Mouse (Mus musculus): ENCODE data around the gene Cadm4.
A peak's percentile ranks its signal among the peaks of the same experiment; 100 is the strongest.

Cadm4 gene

DNA sequence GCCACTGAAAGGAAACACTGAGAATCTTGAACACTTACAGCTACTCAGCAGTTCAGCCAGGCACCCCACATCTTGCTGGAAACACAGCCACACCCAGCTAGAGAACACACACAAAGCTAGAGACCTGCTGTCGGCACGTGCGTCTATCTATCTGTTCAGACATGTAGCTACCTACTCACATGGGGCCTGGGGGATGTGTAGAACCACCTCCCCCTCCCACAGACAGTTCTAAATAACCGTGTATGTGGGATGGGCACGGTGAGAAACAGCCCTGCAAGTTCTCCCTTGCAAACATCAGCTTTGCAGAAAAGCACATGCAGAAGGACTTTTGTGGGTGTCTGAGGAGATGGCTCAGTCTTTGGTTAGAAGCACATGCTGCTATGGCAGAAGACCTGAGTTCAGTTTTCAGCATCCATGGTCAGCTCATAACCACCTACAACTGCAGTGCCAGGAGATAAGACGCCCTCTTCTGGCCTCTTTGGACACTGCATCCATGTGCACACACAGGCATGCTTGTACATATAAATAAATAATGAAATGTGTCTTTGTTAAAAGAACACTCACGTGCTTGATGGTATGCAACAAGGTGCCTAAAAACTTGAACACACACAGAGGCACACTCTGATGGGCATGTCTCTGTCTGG is 35.0 kb upstream of the Cadm4 start:
- Histone ChIP-seq H3K9me3 (ENCODE audit: low read length) (peaks cover 11% of the 10 kb centered on the region; the same call in 1 of the 2 replicates), H3K36me3 (ENCODE audit: insufficient read depth, low read length) (no peaks in the 10 kb centered on the region), H3K4me1 (replicated peaks; ENCODE audit: low read depth, low read length) (peaks cover 48% of the 10 kb centered on the region), H3K4me3 (replicated peaks; ENCODE audit: low read length) (no peak overlapping the region), H3K27me3 (ENCODE audit: insufficient read depth, low read length) (peaks cover 29% of the 10 kb centered on the region)
- no peak for TF ChIP-seq NANOG (IDR thresholded peaks at IDR 0.05; ENCODE audit: borderline replicate concordance, low read length)
- no peak for TF ChIP-seq POU5F1 (IDR thresholded peaks at IDR 0.05; ENCODE audit: borderline replicate concordance, low read length)
- peak; percentile 32 for TF ChIP-seq CTCF (conservative IDR thresholded peaks at IDR 0.05; ENCODE audit: low read length)

DNA sequence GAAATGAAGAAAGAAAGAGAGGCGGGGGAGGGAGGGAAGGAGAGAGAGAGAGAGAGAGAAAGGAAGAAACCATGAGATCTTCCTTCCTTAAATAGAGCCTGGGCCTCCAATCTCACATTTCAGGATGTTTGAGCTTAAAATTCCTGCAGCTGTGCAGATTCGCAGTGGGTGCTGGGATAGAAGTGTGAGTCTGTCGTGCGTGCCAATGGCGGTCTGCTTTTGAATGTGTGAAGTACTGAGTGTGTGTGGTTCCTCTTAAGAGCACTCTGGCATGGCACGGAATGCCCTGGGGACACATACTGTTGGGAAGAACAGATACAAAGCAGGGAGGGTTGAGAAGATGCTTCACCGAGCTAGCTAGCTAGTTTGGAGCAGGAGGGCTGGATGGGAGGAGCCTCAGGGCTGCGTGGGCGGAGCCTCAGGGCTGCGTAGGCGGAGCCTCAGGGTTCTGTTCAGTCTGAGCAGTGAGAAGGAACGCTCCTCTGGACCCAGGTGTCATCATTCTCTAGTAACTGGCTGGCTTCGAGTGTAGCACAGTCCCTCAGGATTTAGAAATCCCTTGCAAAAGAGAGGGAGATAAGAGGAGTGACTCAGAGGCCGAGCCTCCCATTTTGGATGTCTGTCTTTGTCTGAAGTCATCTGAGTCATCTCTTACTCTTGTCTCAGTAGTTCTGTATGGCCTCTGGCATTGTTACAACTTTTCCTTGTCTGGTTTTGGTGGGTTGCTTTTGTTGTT is 32.9 kb upstream of the Cadm4 start:
- no peak overlapping the region for H3K4me3 ChIP-seq (replicated peaks; ENCODE audit: low read length)
- TF ChIP-seq NANOG (IDR thresholded peaks at IDR 0.05; ENCODE audit: borderline replicate concordance, low read length) (no peak), CTCF (conservative IDR thresholded peaks at IDR 0.05; ENCODE audit: low read length) (no peak), POU5F1 (IDR thresholded peaks at IDR 0.05; ENCODE audit: borderline replicate concordance, low read length) (no peak)
- H3K27me3 ChIP-seq (ENCODE audit: insufficient read depth, low read length), result peaks cover 36% of the 10 kb centered on the region
- H3K9me3 ChIP-seq (ENCODE audit: low read length), result peaks cover 11% of the 10 kb centered on the region; the same call in 1 of the 2 replicates
- no peaks in the 10 kb centered on the region for H3K36me3 ChIP-seq (ENCODE audit: insufficient read depth, low read length)
- peaks cover 56% of the 10 kb centered on the region for H3K4me1 ChIP-seq (replicated peaks; ENCODE audit: low read depth, low read length)

GRCm38 (mm10) chr7:24450585-24451017 is 31.2 kb upstream of the Cadm4 start:
- peaks cover 65% of the 10 kb centered on the region for H3K4me1 ChIP-seq (replicated peaks; ENCODE audit: low read depth, low read length)
- no peaks in the 10 kb centered on the region for H3K36me3 ChIP-seq (ENCODE audit: insufficient read depth, low read length)
- H3K9me3 ChIP-seq (ENCODE audit: low read length), result peaks cover 11% of the 10 kb centered on the region; the same call in 1 of the 2 replicates
- TF ChIP-seq POU5F1 (IDR thresholded peaks at IDR 0.05; ENCODE audit: borderline replicate concordance, low read length), result no peak
- TF ChIP-seq NANOG (IDR thresholded peaks at IDR 0.05; ENCODE audit: borderline replicate concordance, low read length), result no peak
- no peak for TF ChIP-seq CTCF (conservative IDR thresholded peaks at IDR 0.05; ENCODE audit: low read length)
- 0 out of 2 replicates have a peak overlapping the region, but pooled peaks have one; percentile 17 for H3K4me3 ChIP-seq (replicated peaks; ENCODE audit: low read length)
- H3K27me3 ChIP-seq (ENCODE audit: insufficient read depth, low read length), result peaks cover 32% of the 10 kb centered on the region

DNA sequence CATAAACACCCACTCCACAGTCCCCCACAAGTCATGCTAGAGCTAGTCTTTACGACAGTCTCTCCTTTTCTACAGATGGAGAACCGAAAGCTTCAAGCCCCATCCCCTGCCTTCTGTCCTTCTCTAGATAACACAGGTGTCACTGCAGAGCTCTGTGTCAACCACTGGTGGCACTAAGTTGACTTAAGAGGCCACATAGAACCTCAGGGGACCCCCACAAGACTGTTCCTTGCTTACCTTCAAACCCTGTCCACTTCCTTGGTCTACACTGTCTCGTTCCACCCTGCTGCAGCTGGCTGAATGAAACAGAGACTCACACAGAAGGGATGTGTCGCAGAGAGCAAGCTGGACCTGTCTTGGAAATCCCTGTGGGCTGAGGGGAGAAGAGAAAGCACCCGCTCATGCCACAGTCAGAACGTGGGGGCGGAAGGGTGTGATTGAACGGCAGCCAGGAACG is 29.9 kb upstream of the Cadm4 start, which contains the start of gene Irgc1:
Gene Irgc1, minus strand, starts transcription at position 443 of the 457 bp plus-strand sequence.
- no peak within 1 kb of the TSS for H3K4me3 ChIP-seq (replicated peaks; ENCODE audit: low read length)
- H3K4me1 ChIP-seq (replicated peaks; ENCODE audit: low read depth, low read length), result peaks cover 67% of the 10 kb centered on the region
- TF ChIP-seq POU5F1 (IDR thresholded peaks at IDR 0.05; ENCODE audit: borderline replicate concordance, low read length), result no peak
- TF ChIP-seq NANOG (IDR thresholded peaks at IDR 0.05; ENCODE audit: borderline replicate concordance, low read length), result no peak
- TF ChIP-seq CTCF (conservative IDR thresholded peaks at IDR 0.05; ENCODE audit: low read length), result no peak
- H3K27me3 ChIP-seq (ENCODE audit: insufficient read depth, low read length), result peaks cover 29% of the 10 kb centered on the region
- H3K9me3 ChIP-seq (ENCODE audit: low read length), result peaks cover 4% of the 10 kb centered on the region; the same call in 1 of the 2 replicates
- H3K36me3 ChIP-seq (ENCODE audit: insufficient read depth, low read length), result no peaks in the 10 kb centered on the region

GRCm38 (mm10) chr7:24454199-24454598 is 27.6 kb upstream of the Cadm4 start:
- Histone ChIP-seq H3K36me3 (ENCODE audit: insufficient read depth, low read length) (no peaks in the 10 kb centered on the region), H3K4me3 (replicated peaks; ENCODE audit: low read length) (no peak overlapping the region), H3K27me3 (ENCODE audit: insufficient read depth, low read length) (peaks cover 18% of the 10 kb centered on the region), H3K9me3 (ENCODE audit: low read length) (no peaks in the 10 kb centered on the region), H3K4me1 (replicated peaks; ENCODE audit: low read depth, low read length) (peaks cover 79% of the 10 kb centered on the region)
- no peak for TF ChIP-seq NANOG (IDR thresholded peaks at IDR 0.05; ENCODE audit: borderline replicate concordance, low read length)
- TF ChIP-seq POU5F1 (IDR thresholded peaks at IDR 0.05; ENCODE audit: borderline replicate concordance, low read length), result no peak
- no peak for TF ChIP-seq CTCF (conservative IDR thresholded peaks at IDR 0.05; ENCODE audit: low read length)

- H3K4me3 ChIP-seq (replicated peaks; ENCODE audit: low read length), result no peak overlapping the region
- peaks cover 81% of the 10 kb centered on the region for H3K4me1 ChIP-seq (replicated peaks; ENCODE audit: low read depth, low read length)
- H3K9me3 ChIP-seq (ENCODE audit: low read length), result no peaks in the 10 kb centered on the region
- no peaks in the 10 kb centered on the region for H3K36me3 ChIP-seq (ENCODE audit: insufficient read depth, low read length)
- TF ChIP-seq POU5F1 (IDR thresholded peaks at IDR 0.05; ENCODE audit: borderline replicate concordance, low read length) (no peak), NANOG (IDR thresholded peaks at IDR 0.05; ENCODE audit: borderline replicate concordance, low read length) (no peak), CTCF (conservative IDR thresholded peaks at IDR 0.05; ENCODE audit: low read length) (no peak)
- peaks cover 21% of the 10 kb centered on the region for H3K27me3 ChIP-seq (ENCODE audit: insufficient read depth, low read length)
Observed at GRCm38 (mm10) chr7:24455726-24456125, 26.1 kb upstream of the Cadm4 start.

GRCm38 (mm10) chr7:24457726-24458370 is 24.0 kb upstream of the Cadm4 start:
- Histone ChIP-seq H3K36me3 (ENCODE audit: insufficient read depth, low read length) (no peaks in the 10 kb centered on the region), H3K4me1 (replicated peaks; ENCODE audit: low read depth, low read length) (peaks cover 80% of the 10 kb centered on the region), H3K4me3 (replicated peaks; ENCODE audit: low read length) (peak overlapping the region; percentile 24; the same call in 1 of the 2 replicates), H3K27me3 (ENCODE audit: insufficient read depth, low read length) (peaks cover 14% of the 10 kb centered on the region), H3K9me3 (ENCODE audit: low read length) (no peaks in the 10 kb centered on the region)
- TF ChIP-seq CTCF (conservative IDR thresholded peaks at IDR 0.05; ENCODE audit: low read length) (no peak), POU5F1 (IDR thresholded peaks at IDR 0.05; ENCODE audit: borderline replicate concordance, low read length) (no peak), NANOG (IDR thresholded peaks at IDR 0.05; ENCODE audit: borderline replicate concordance, low read length) (no peak)

- Histone ChIP-seq H3K4me3 (replicated peaks; ENCODE audit: low read length) (peak overlapping the region; percentile 35), H3K4me1 (replicated peaks; ENCODE audit: low read depth, low read length) (peaks cover 85% of the 10 kb centered on the region), H3K36me3 (ENCODE audit: insufficient read depth, low read length) (no peaks in the 10 kb centered on the region), H3K9me3 (ENCODE audit: low read length) (no peaks in the 10 kb centered on the region), H3K27me3 (ENCODE audit: insufficient read depth, low read length) (peaks cover 14% of the 10 kb centered on the region)
- TF ChIP-seq CTCF (conservative IDR thresholded peaks at IDR 0.05; ENCODE audit: low read length) (no peak), NANOG (IDR thresholded peaks at IDR 0.05; ENCODE audit: borderline replicate concordance, low read length) (no peak), POU5F1 (IDR thresholded peaks at IDR 0.05; ENCODE audit: borderline replicate concordance, low read length) (no peak)
Observed at GRCm38 (mm10) chr7:24459440-24459839, 22.4 kb upstream of the Cadm4 start.

All from E14TG2a.4 (cell line).